Mouse (Mus musculus): ENCODE results near the gene Adamts16. TPM values are rescaled to one million over a fixed set of nuclear protein-coding genes. Genes with fewer than 3 reads are reported as not detected.

Gene Adamts16
- total and polyA plus RNA-seq, 3 experiments = 0.33 TPM; not detected in 2

DNA sequence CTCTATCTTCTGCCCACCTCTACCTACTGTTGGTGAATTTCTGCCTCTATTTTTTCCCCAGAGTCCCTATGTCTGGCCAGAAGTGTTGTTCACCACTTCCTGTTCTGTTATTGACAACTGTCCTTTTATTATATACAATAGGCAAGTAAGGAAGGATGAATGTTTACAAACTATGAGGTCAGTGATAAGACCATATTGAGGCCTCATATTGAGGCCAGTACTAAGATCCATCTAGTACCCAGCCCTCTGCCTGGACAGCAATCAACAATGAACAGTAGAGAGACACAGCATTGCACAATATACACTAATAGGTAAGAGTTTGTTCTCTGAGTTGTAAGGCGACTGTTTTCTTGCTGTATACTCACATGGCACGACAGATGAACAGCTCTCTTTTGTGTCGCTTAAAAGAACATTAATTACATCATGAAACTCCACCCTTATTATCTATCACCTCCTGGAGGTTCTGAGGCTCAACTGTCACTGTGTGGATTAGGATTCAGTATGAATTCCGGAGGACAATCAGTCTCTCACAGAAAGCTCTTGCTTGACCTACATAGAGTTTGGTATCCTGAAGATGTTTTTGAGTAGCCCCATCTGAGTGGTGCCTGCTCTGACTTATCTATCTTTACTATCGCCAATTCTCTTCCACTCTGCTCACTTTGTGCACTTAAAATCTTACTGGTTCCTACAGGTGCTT lies 134.3 kb downstream of the Adamts16 start:
- no peaks in the 10 kb centered on the region for H3K27me3 ChIP-seq (ENCODE audit: insufficient read depth, low read length)
- TF ChIP-seq TAL1 (conservative IDR thresholded peaks at IDR 0.05; ENCODE audit: low read depth, low read length) = no peak
- no peak for TF ChIP-seq CTCF (IDR thresholded peaks at IDR 0.05; ENCODE audit: low read depth, low read length)
- TF ChIP-seq GATA1 (IDR thresholded peaks at IDR 0.05; ENCODE audit: borderline replicate concordance, low read length) = no peak
- TF ChIP-seq GATA2 (IDR thresholded peaks at IDR 0.05; ENCODE audit: borderline replicate concordance, low read depth, low read length) = no peak
- TF ChIP-seq POLR2AphosphoS5 (IDR thresholded peaks at IDR 0.05; ENCODE audit: insufficient replicate concordance, low read depth, low read length) = no peak
- H3K4me3 ChIP-seq (ENCODE audit: low read depth, low read length) = no peak overlapping the region
- ATAC-seq (ENCODE audit: extremely low read depth, insufficient number of reproducible peaks, low FRiP score, poor library complexity, severe bottlenecking) (no peak), DNase-seq (ENCODE audit: low spot score) (no peak)
- H3K36me3 ChIP-seq (replicated peaks) = no peaks in the 10 kb centered on the region
- H3K4me1 ChIP-seq (ENCODE audit: insufficient read depth, low read depth, low read length) = no peaks in the 10 kb centered on the region
- peaks cover 16% of the 10 kb centered on the region for H3K9me3 ChIP-seq (replicated peaks)

- no peak for DNase-seq (ENCODE audit: low spot score)
- Histone ChIP-seq H3K9me3 (replicated peaks) (peaks cover 17% of the 10 kb centered on the region), H3K27me3 (ENCODE audit: insufficient read depth, low read length) (no peaks in the 10 kb centered on the region), H3K36me3 (replicated peaks) (no peaks in the 10 kb centered on the region), H3K4me1 (ENCODE audit: insufficient read depth, low read depth, low read length) (no peaks in the 10 kb centered on the region), H3K4me3 (ENCODE audit: low read depth, low read length) (no peak overlapping the region)
- ATAC-seq (ENCODE audit: extremely low read depth, insufficient number of reproducible peaks, low FRiP score, poor library complexity, severe bottlenecking) = no peak
- TF ChIP-seq POLR2AphosphoS5 (IDR thresholded peaks at IDR 0.05; ENCODE audit: insufficient replicate concordance, low read depth, low read length) (no peak), TAL1 (conservative IDR thresholded peaks at IDR 0.05; ENCODE audit: low read depth, low read length) (no peak), CTCF (IDR thresholded peaks at IDR 0.05; ENCODE audit: low read depth, low read length) (no peak), GATA1 (IDR thresholded peaks at IDR 0.05; ENCODE audit: borderline replicate concordance, low read length) (no peak), GATA2 (IDR thresholded peaks at IDR 0.05; ENCODE audit: borderline replicate concordance, low read depth, low read length) (no peak)
Observed at GRCm38 (mm10) chr13:70702904-70703303, 138.7 kb downstream of the Adamts16 start.

DNA sequence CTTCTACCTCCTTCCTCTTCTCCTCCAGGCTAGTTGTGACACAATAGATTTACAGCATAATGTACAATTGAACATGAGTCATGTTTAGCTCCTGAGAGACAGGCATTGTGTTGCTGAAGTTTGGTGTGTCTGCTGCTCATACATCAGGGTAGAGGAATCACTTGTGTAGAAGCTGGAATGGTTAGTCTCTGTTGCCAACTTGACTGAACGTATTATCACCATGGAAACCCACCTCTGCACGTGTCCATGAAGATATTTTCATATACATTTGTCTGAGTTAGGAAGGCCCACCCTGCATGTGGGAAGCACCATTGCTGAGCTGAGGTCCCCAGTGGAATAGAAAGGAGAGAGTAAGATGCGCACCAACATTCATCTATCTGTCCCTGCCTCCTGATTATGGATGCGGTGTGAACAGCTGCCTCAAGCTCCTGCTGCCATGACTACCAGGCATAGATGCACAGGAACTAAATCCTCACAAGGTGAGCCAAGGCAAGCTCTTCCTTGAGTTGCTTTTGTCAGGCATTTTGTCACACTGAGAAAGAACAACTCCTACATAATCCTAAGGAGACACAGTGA lies 142.7 kb downstream of the Adamts16 start:
- TF ChIP-seq POLR2AphosphoS5 (IDR thresholded peaks at IDR 0.05; ENCODE audit: insufficient replicate concordance, low read depth, low read length) (no peak), GATA2 (IDR thresholded peaks at IDR 0.05; ENCODE audit: borderline replicate concordance, low read depth, low read length) (no peak), TAL1 (conservative IDR thresholded peaks at IDR 0.05; ENCODE audit: low read depth, low read length) (no peak), GATA1 (IDR thresholded peaks at IDR 0.05; ENCODE audit: borderline replicate concordance, low read length) (no peak), CTCF (IDR thresholded peaks at IDR 0.05; ENCODE audit: low read depth, low read length) (no peak)
- H3K36me3 ChIP-seq (replicated peaks) = no peaks in the 10 kb centered on the region
- peaks cover 17% of the 10 kb centered on the region for H3K9me3 ChIP-seq (replicated peaks)
- ATAC-seq (ENCODE audit: extremely low read depth, insufficient number of reproducible peaks, low FRiP score, poor library complexity, severe bottlenecking) = no peak
- no peak overlapping the region for H3K4me3 ChIP-seq (ENCODE audit: low read depth, low read length)
- no peak for DNase-seq (ENCODE audit: low spot score)
- no peaks in the 10 kb centered on the region for H3K4me1 ChIP-seq (ENCODE audit: insufficient read depth, low read depth, low read length)
- H3K27me3 ChIP-seq (ENCODE audit: insufficient read depth, low read length) = no peaks in the 10 kb centered on the region

DNA sequence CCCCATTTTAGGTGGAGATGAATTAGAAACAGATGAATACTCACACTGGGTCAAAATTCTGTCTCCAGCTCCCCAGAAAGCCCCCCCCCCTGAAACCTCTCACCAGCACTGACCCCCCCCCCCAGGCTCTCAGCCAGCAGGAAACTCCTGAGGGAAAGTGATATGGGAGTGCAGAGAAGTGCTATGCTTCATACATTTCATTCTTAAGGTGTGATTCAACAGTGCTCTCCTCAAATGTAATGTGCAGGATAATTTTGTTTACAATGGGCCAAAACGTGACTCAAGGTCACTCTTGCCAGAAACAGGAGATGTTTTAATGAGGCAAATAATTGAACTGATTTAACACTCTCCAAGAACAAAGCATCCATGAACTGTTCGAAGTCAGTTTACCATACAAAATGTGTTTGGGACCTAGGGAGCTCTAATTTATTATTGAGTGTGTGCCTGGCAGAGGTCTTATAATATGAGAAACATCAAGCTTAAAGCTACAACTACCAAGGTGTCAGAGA lies 152.1 kb downstream of the Adamts16 start:
- Histone ChIP-seq H3K27me3 (ENCODE audit: insufficient read depth, low read length) (no peaks in the 10 kb centered on the region), H3K36me3 (replicated peaks) (no peaks in the 10 kb centered on the region), H3K4me1 (ENCODE audit: insufficient read depth, low read depth, low read length) (no peaks in the 10 kb centered on the region), H3K9me3 (replicated peaks) (peaks cover 22% of the 10 kb centered on the region), H3K4me3 (ENCODE audit: low read depth, low read length) (no peak overlapping the region)
- TF ChIP-seq GATA2 (IDR thresholded peaks at IDR 0.05; ENCODE audit: borderline replicate concordance, low read depth, low read length) (no peak), TAL1 (conservative IDR thresholded peaks at IDR 0.05; ENCODE audit: low read depth, low read length) (no peak), GATA1 (IDR thresholded peaks at IDR 0.05; ENCODE audit: borderline replicate concordance, low read length) (no peak), CTCF (IDR thresholded peaks at IDR 0.05; ENCODE audit: low read depth, low read length) (no peak), POLR2AphosphoS5 (IDR thresholded peaks at IDR 0.05; ENCODE audit: insufficient replicate concordance, low read depth, low read length) (no peak)
- no peak for ATAC-seq (ENCODE audit: extremely low read depth, insufficient number of reproducible peaks, low FRiP score, poor library complexity, severe bottlenecking)
- no peak for DNase-seq (ENCODE audit: low spot score)

GRCm38 (mm10) chr13:70685825-70686224 lies 155.8 kb downstream of the Adamts16 start:
- H3K4me1 ChIP-seq (ENCODE audit: insufficient read depth, low read depth, low read length) = no peaks in the 10 kb centered on the region
- no peak overlapping the region for H3K4me3 ChIP-seq (ENCODE audit: low read depth, low read length)
- no peaks in the 10 kb centered on the region for H3K36me3 ChIP-seq (replicated peaks)
- TF ChIP-seq POLR2AphosphoS5 (IDR thresholded peaks at IDR 0.05; ENCODE audit: insufficient replicate concordance, low read depth, low read length) (no peak), GATA2 (IDR thresholded peaks at IDR 0.05; ENCODE audit: borderline replicate concordance, low read depth, low read length) (no peak), CTCF (IDR thresholded peaks at IDR 0.05; ENCODE audit: low read depth, low read length) (no peak), TAL1 (conservative IDR thresholded peaks at IDR 0.05; ENCODE audit: low read depth, low read length) (no peak), GATA1 (IDR thresholded peaks at IDR 0.05; ENCODE audit: borderline replicate concordance, low read length) (no peak)
- ATAC-seq (ENCODE audit: extremely low read depth, insufficient number of reproducible peaks, low FRiP score, poor library complexity, severe bottlenecking) = no peak
- no peak for DNase-seq (ENCODE audit: low spot score)
- H3K27me3 ChIP-seq (ENCODE audit: insufficient read depth, low read length) = no peaks in the 10 kb centered on the region
- peaks cover 29% of the 10 kb centered on the region for H3K9me3 ChIP-seq (replicated peaks)

- peaks cover 32% of the 10 kb centered on the region for H3K9me3 ChIP-seq (replicated peaks)
- TF ChIP-seq POLR2AphosphoS5 (IDR thresholded peaks at IDR 0.05; ENCODE audit: insufficient replicate concordance, low read depth, low read length) (no peak), CTCF (IDR thresholded peaks at IDR 0.05; ENCODE audit: low read depth, low read length) (no peak), GATA2 (IDR thresholded peaks at IDR 0.05; ENCODE audit: borderline replicate concordance, low read depth, low read length) (no peak), TAL1 (conservative IDR thresholded peaks at IDR 0.05; ENCODE audit: low read depth, low read length) (no peak), GATA1 (IDR thresholded peaks at IDR 0.05; ENCODE audit: borderline replicate concordance, low read length) (no peak)
- no peak for ATAC-seq (ENCODE audit: extremely low read depth, insufficient number of reproducible peaks, low FRiP score, poor library complexity, severe bottlenecking)
Observed at GRCm38 (mm10) chr13:70684976-70685609, 156.5 kb downstream of the Adamts16 start.

More at GRCm38 (mm10) chr13:70684976-70685609, 156.5 kb downstream of the Adamts16 start:
- Histone ChIP-seq H3K36me3 (replicated peaks) (no peaks in the 10 kb centered on the region), H3K4me1 (ENCODE audit: insufficient read depth, low read depth, low read length) (no peaks in the 10 kb centered on the region), H3K27me3 (ENCODE audit: insufficient read depth, low read length) (no peaks in the 10 kb centered on the region), H3K4me3 (ENCODE audit: low read depth, low read length) (no peak overlapping the region)
- DNase-seq (ENCODE audit: low spot score) = no peak
